Mouse (Mus musculus) stomach, postnatal 0 days (tissue): ENCODE results near the gene Nepro. TPM values are rescaled to one million over a fixed set of nuclear protein-coding genes. Genes with fewer than 3 reads are reported as not detected.

Experiments
- ATAC-seq: fragments of 200-750 bp; cut with Nextera tagmentation; 2 replicates; pipeline ENCODE4 v1.8.0; 2017; ENCODE audit not compliant: low FRiP score, low TSS enrichment
- DNase-seq: peaks from one replicate; pipeline ENCODE4 v3.0.0-alpha.2; 2016; ENCODE audit warnings: low spot score
- H3K27ac ChIP-seq: fragments of 300-500 bp; sonication (generic); replicated peaks from 2 replicates; pipeline ENCODE4 v1.5.1; 2014; ENCODE audit warnings: mild to moderate bottlenecking, control low read depth
- H3K27me3 ChIP-seq: fragments of 300-500 bp; sonication (generic); 2 replicates; pipeline ENCODE4 v1.6.1; 2014; ENCODE audit warnings: low read length; ENCODE audit not compliant: control insufficient read depth, insufficient read depth
- H3K36me3 ChIP-seq: fragments of 300-500 bp; sonication (generic); 2 replicates; pipeline ENCODE4 v1.6.1; 2014; ENCODE audit warnings: low read length, mixed read lengths; ENCODE audit not compliant: control insufficient read depth, insufficient read depth
- H3K4me1 ChIP-seq: fragments of 300-500 bp; sonication (generic); replicated peaks from 2 replicates; pipeline ENCODE4 v1.6.1; 2014; ENCODE audit warnings: antibody characterized with exemption; ENCODE audit not compliant: control insufficient read depth, insufficient read depth
- H3K4me2 ChIP-seq: fragments of 300-500 bp; sonication (generic); replicated peaks from 2 replicates; pipeline ENCODE4 v1.6.1; 2014; ENCODE audit warnings: low read depth, mild to moderate bottlenecking, control low read depth, moderate library complexity
- H3K4me3 ChIP-seq: fragments of 300-500 bp; sonication (generic); 2 replicates; pipeline ENCODE4 v1.5.1; 2014; ENCODE audit warnings: low read depth, low read length, control low read depth
- H3K9ac ChIP-seq: fragments of 300-500 bp; sonication (generic); 2 replicates; pipeline ENCODE4 v1.6.1; 2014; ENCODE audit warnings: mild to moderate bottlenecking, low read length, control low read depth, mixed read lengths
- H3K9me3 ChIP-seq: fragments of 300-500 bp; sonication (generic); 2 replicates; pipeline ENCODE4 v1.6.1; 2016; ENCODE audit warnings: low read length; ENCODE audit not compliant: control insufficient read depth
- CTCF ChIP-seq: IDR thresholded peaks from 2 replicates; pipeline ENCODE4 v1.5.1; 2016; ENCODE audit warnings: antibody characterized with exemption, low read depth, mild to moderate bottlenecking, moderate library complexity
- EP300 ChIP-seq: optimal IDR thresholded peaks from 2 replicates; pipeline ENCODE3; 2016; ENCODE audit warnings: antibody characterized with exemption
- WGBS: fragments of 180-500 bp; shearing (Covaris S2); extraction: QIAGEN DNeasy Blood & Tissue Kit; methylation state at CpG from one replicate; pipeline ENCODE4 v1.1.7; 2014; 5-methylcytosine and 5-hydroxymethylcytosine counted together
- polyA plus RNA-seq: library from polyadenylated mRNA; unstranded; fragments of >200 nt; fragmentation: Nextera tagmentation; extraction: Ambion mirVana; gene quantifications from 2 replicates; pipeline ENCODE4 v1.2.1, GENCODE M21; 2015

The Nepro gene
- 2.8 and 3.2 TPM in 2 replicates for polyA plus RNA-seq

DNA sequence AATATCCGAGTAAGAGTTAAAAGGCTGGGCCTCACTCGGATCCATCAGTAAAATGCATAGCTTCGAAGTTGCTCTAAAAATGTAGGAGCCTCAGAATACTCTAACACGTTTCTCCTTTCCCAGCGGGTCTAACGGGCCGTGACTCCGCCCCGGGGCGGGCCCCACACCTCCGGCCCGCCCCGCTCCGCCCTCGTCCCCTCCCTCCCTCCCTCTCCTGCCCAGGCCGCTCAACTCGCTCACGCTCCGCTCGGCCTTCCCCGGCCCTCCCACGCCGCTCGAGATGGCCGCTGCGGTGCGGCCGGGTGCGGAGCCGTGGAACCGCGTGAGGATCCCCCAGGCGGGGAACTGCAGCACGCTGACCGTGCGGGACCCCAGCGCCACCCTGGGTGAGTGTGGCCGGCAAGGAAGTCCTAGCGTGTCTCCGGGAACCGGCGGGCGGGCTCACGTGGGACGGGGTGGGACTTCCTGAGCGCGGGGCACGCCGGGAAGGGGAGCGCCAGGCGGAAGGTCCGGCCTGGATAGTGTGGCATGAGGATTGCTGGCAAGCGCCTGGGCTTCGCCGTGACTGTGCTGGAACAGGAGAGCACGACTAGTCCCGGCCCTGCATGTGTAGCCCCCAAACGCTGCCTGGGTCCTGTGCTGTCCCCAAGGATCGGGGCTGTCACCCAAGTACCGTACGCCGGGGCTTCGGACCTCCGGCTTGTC lies at the start of gene Nepro:
Gene Nepro (plus strand): TSS at position 219 of the 705 bp plus-strand sequence.
- WGBS, result under 1% methylated on average over 59 of the region's 64 CpGs
- Histone ChIP-seq H3K36me3 (peaks cover 2% of the 10 kb centered on the region; the same call in 1 of the 2 replicates), H3K9ac (peak within 1 kb of the TSS; percentile 87), H3K4me3 (peak within 1 kb of the TSS; percentile 81), H3K9me3 (no peaks in the 10 kb centered on the region), H3K4me2 (peak within 1 kb of the TSS; percentile 83), H3K27ac (peak within 1 kb of the TSS; percentile 95), H3K4me1 (no peaks in the 10 kb centered on the region), H3K27me3 (no peaks in the 10 kb centered on the region)
- ATAC-seq (peak; percentile 99), DNase-seq (peak; percentile 96)
- no peak; the same call in 1 of the 2 replicates for TF ChIP-seq CTCF
- TF ChIP-seq EP300, result peak; percentile 17

GRCm38 (mm10) chr16:44676357-44676756 lies 47.7 kb upstream of the Nepro start:
- no peaks in the 10 kb centered on the region for H3K36me3 ChIP-seq
- DNase-seq, result no peak
- H3K27ac ChIP-seq, result peak overlapping the region; percentile 24; the same call in 1 of the 2 replicates
- H3K4me3 ChIP-seq, result no peak overlapping the region
- H3K4me2 ChIP-seq, result no peak overlapping the region
- ATAC-seq, result peak; percentile 53; the same call in 1 of the 2 replicates
- H3K9me3 ChIP-seq, result no peaks in the 10 kb centered on the region
- H3K27me3 ChIP-seq, result no peaks in the 10 kb centered on the region
- no peak for TF ChIP-seq CTCF
- WGBS, result 55% methylated on average over 2 of the region's 2 CpGs
- H3K4me1 ChIP-seq, result 0 out of 2 replicates have a peak, but pooled peaks cover 3% of the 10 kb centered on the region
- H3K9ac ChIP-seq, result no peak overlapping the region

- no peaks in the 10 kb centered on the region for H3K36me3 ChIP-seq
- no peak overlapping the region for H3K4me2 ChIP-seq
- DNase-seq (no peak), ATAC-seq (no peak)
- H3K27ac ChIP-seq, result no peak overlapping the region
- no peak overlapping the region for H3K4me3 ChIP-seq
- no peak for TF ChIP-seq EP300
- no peak for TF ChIP-seq CTCF
- H3K27me3 ChIP-seq, result no peaks in the 10 kb centered on the region
- WGBS, result 76% methylated on average over 8 of the region's 8 CpGs
- H3K9me3 ChIP-seq, result no peaks in the 10 kb centered on the region
- no peak overlapping the region for H3K9ac ChIP-seq
- H3K4me1 ChIP-seq, result no peaks in the 10 kb centered on the region
Observed at GRCm38 (mm10) chr16:44679082-44679481, 45.0 kb upstream of the Nepro start.

- no peak for TF ChIP-seq CTCF
- TF ChIP-seq EP300, result no peak
- H3K4me2 ChIP-seq, result no peak overlapping the region
- DNase-seq, result no peak
Observed at GRCm38 (mm10) chr16:44679503-44679971, 44.6 kb upstream of the Nepro start.

DNA sequence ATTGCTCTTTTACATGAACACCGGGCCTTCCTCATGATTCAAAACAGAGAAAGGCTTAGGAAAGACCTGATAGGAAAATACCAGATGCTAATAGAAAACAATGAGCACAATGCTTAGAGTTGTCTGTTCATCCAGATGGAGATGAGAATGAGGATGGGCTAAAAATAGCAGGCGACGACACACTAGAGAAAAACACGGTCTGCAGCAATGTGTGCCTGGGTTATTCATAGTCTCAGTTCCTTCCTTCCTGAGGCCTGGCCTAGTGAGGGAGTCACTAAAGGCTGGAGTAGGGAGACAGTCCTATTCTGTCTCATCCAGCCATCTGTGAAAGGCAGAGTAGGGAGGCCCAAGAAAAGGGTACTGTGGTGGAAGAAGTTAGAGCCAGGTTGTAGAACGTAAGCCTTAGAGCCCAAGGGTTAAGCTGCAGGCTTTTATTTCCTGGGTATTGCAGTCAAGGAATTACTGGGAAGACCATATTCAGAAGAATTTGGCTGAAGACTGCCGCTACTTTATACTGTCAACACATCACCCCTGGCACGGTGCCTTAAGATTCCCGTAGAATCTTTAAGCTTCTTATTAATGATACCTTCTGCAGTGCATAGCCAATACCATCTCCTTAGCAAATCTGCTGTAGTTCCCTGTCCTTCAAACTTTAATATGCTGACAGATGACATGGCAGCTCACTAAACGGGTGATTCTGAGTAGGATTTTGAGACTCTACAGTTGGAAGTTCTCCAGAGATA lies 43.2 kb upstream of the Nepro start:
- TF ChIP-seq EP300 (no peak), CTCF (no peak)
- H3K4me2 ChIP-seq, result no peak overlapping the region
- H3K4me3 ChIP-seq, result no peak overlapping the region
- H3K9me3 ChIP-seq, result no peaks in the 10 kb centered on the region
- no peaks in the 10 kb centered on the region for H3K27me3 ChIP-seq
- no peaks in the 10 kb centered on the region for H3K4me1 ChIP-seq
- no peak overlapping the region for H3K9ac ChIP-seq
- peak; percentile 64; the same call in 1 of the 2 replicates for ATAC-seq
- 47% methylated on average over 9 of the region's 9 CpGs for WGBS
- H3K27ac ChIP-seq, result peak overlapping the region; percentile 41; the same call in 1 of the 2 replicates
- no peaks in the 10 kb centered on the region for H3K36me3 ChIP-seq
- no peak for DNase-seq

More at GRCm38 (mm10) chr16:44679503-44679971, 44.6 kb upstream of the Nepro start:
- Histone ChIP-seq H3K4me1 (no peaks in the 10 kb centered on the region), H3K9ac (no peak overlapping the region), H3K36me3 (no peaks in the 10 kb centered on the region), H3K4me3 (no peak overlapping the region), H3K27me3 (no peaks in the 10 kb centered on the region), H3K9me3 (no peaks in the 10 kb centered on the region), H3K27ac (no peak overlapping the region)
- WGBS, result 73% methylated on average over 8 of the region's 8 CpGs
- ATAC-seq, result no peak
